Mouse (Mus musculus) cerebellum, postnatal 36 days (tissue): Measurements from ENCODE around the gene Olfr657.
A peak's percentile ranks its signal among the peaks of the same experiment; 100 is the strongest.

Experiments
- DNase-seq, 2 experiments: peaks; one replicate each; pipeline ENCODE4 v3.0.0; 2021 to 2022; ENCODE audit warnings: mixed read lengths in 2 of 2

Olfr657 gene

DNA sequence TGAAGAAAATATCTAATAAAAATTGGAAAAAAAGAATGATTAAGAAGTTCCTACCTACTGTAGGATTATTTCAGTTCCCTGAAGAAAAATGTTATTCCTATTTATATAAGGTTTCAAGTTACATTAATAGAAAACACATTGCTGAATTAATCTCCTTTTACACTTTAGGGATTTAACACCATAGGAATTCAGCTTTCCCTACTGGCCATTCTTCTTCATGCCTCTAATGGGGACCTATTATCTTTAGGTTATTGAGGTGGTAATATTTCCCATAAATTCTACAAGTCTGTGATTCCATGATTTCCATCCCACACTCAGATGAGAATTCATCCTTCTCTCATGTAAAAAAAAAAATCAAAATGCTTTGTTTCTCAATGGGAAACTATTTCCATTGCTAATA is at the start of gene Olfr657:
Olfr657 (plus strand) TSS at position 301 of the 400 bp plus-strand sequence.
- DNase-seq: no peak

DNA sequence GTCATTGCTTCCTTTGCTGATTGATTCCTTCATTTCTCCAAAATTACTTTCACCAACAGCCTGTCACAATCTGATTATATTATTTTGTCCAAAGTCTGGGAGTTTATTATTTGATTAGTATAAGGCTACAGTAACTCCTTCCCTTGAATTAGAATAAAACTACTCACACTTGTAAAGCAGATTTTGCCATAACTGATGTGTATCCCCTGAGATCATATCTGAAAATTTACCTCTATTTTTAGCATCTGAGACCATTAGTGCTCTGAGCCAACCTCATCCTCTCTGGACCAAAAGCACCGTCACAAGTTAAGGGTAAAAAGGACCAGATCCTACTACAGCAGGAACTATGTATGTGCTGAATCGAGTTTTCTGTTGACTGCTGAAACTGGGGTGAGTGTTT is 47.6 kb upstream of the Olfr657 start, which contains the start of gene Olfr653:
Olfr653 (plus strand) TSS at position 301 of the 400 bp plus-strand sequence.
- no peak for DNase-seq

DNA sequence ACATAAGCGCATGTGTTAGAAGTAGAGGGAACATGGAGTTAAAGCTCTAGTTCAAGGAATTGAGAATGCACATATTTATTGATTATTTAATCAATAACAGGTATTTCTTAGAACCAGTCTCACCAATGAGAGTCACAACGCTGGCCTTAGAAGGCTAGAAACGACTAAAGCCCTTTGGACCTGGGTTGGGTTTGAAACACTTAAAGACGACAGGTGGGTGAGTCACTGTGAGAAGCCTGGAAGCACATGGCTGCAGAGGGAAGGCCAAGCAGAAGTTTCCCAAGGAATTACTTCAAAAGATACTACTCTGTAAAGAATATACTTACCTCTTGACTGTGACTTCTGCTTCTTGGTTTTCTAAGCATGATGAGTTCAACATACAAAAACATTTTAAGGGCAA is 43.7 kb upstream of the Olfr657 start:
- DNase-seq: no peak

DNA sequence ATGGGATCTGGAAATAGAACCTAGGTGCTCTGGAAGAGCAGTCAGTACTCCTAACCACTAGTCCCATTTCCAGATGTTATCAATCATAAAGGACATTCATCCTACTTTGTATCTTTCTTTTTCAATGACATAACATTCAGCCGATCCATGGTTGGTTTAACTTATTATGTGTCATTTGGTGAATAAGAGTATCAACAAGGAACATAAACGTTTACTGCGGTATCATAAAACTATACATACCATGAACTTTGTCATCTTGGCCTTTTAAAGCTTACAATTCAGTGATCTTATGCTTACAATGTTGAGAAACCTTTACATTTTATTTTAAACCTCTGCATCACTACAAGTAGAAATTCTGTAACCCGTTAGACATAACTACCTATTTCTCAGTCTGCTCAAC is 43.2 kb upstream of the Olfr657 start:
- DNase-seq: no peak

GRCm38 (mm10) chr7:104586725-104587124 is 37.9 kb upstream of the Olfr657 start, which contains the start of gene Olfr654:
Gene Olfr654, plus strand, starts transcription at chr7:104587025.
- DNase-seq: no peak

GRCm38 (mm10) chr7:104588274-104588673 is 36.3 kb upstream of the Olfr657 start:
- no peak for DNase-seq

DNA sequence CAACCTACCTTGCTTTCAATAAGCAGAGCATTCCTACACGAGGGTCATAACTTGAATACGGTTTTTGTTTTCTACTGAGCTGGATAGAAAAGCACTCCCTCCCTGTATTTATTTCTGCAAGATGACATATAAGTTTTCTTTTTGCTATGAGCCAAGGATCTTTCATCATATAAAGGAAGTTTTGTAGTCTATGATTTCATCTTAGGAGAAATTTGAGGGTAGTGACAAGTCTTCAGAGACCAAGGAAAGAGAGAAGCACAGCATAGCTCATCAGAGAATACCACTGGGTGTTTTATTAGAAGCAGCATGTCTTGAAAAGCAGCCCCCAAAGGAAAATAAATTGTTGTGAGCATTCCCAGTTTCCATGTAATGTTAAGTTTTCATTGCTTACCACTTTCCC is 22.9 kb upstream of the Olfr657 start, which contains the start of gene Olfr655:
Olfr655 (minus strand) TSS at position 101 of the 400 bp plus-strand sequence.
- no peak for DNase-seq

DNA sequence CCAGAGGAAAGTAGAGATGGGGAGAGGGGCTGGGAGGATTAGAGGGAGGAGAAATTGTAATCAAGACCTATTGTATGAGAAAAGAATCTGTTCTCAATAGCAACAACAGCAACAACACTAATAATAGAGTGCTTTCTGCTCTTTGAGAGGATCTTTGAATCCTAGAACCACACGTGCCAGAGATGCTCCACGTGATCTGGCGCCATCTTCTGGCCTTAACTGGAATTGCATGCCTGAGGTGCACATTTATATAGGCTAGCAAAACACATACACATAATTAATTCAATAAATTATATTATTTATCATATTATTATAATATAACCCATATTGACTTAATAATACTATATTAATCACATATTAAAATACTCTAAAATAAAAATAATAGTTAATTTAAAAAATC is 21.4 kb upstream of the Olfr657 start:
- no peak for DNase-seq

DNA sequence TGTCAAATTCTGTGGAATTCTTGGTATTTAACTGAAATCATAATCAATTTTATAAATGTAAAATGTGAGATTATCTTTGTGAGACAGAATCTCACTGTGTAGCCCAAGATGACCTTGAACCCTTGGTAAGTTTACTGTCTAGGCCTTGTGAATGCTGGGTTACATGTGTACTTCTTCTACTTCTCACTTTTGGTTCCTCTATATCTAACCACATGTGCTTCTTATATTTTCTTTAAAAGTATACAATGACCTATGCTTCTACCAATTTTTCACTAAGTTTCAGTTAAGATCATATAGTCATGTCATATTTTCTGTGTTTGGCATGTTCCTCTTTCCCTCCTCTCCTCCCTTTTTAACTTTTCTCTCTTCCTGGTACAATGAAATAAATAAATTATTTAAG is 19.9 kb upstream of the Olfr657 start:
- DNase-seq: no peak

- DNase-seq: no peak
Observed at GRCm38 (mm10) chr7:104613655-104614054, 10.9 kb upstream of the Olfr657 start, which contains the start of gene Olfr656. Gene Olfr656, plus strand, starts transcription at chr7:104613955.

GRCm38 (mm10) chr7:104646841-104647482 is 22.4 kb downstream of the Olfr657 start, which contains the start of gene Olfr658:
Gene Olfr658, minus strand, starts transcription at chr7:104647305.
- DNase-seq: peak; percentile 1 to 2

DNA sequence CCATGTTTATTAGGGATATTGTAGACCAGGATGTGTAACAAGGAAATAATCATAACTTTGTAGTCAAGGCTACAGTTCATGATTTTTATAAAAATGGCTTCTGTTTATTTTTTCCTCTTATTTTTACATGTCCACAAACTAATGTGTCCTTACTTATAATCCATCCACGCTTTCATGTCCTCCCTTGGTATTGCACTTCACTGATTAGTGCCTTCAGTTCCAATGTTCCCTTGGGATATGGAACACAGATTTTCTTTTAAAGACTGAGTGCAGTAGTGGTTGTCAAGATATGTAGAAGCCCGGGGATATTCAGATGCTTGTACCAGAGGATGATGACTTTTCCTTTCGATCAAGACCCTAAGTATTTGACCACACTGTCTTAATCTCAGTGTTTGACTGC is 41.9 kb downstream of the Olfr657 start, which contains the start of gene Olfr659:
Olfr659 (plus strand) TSS at position 301 of the 400 bp plus-strand sequence.
- DNase-seq: no peak

GRCm38 (mm10) chr7:104686201-104686600 is 61.6 kb downstream of the Olfr657 start, which contains the start of gene Olfr661:
Gene Olfr661, plus strand, starts transcription at chr7:104686501.
- no peak for DNase-seq
